Mouse (Mus musculus): ENCODE measurements at regions not wholly inside any gene's neighbourhood (a gene's known extent, or its start where the extent isn't known, plus 50 kb on each side); places are given as distances from the start of the nearest gene placed in this dataset.
"Not testable (repeated sequence)": the region's sequence is repeated elsewhere in the genome, so short reads cannot be mapped to it uniquely, and the experiment has no call there.

DNA sequence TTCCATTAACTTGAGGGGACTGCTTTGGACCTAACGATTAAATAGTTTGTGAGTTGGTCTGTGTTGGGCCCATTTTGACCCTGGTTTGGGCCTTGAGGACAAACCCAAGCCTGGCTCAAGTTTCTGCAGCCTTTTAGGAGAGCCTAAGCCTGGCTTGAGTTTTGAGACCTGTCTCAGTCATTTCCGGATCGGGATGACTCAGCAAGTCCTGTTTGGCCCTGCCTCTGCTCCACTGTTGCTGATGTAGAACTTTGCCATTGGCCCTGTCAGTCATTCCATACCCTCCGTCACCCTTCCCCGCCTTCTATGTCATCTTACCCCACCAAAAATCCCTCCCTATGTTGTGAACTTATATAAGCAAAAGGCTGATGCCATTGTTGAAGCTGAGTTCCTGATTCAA is 67.4 kb upstream of the Trim24 start:
- DNase-seq (ENCODE audit: low spot score in 2 of 2) = no peak
- intact Hi-C loops (cut with DNase I) = no loop called here

- intact Hi-C loops (cut with DNase I); DNase-seq (ENCODE audit: low spot score in 2 of 2): not testable (repeated sequence)
These were observed 64.7 kb upstream of the Trim24 start for GRCm38 (mm10) chr6:37805896-37806295.

DNA sequence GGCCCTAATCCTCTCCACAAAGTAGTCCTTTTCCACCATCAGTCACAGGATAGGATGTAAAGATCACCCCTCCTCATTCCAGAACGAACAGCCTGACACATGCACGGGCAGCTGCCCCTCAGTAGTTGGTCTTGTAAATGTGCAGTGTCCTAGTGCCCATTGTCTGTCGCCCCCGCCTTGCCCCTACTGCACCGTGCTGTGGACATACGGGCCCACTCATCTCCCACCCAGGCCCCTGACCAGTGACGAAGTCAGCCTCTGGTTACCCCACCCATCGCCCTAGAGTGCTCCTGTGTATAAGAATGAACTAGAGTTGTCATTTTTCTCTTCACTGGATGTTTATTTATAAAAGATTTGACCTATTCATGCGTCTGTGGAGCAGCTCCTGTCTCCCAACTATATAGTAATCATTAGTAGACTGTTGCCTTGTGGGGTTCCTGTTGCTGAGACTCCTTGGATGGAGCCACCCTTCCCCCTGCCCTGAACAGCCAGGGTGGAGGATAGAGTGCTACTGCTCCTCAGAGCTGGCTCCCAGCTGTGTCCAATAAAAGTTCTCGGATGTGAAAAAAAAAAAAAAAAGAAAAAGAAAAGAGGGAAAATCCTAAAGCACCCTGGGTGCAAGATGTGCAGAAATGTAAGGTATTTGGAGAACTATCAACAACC is 64.0 kb upstream of the Trim24 start:
- DNase-seq (ENCODE audit: low spot score in 2 of 2); intact Hi-C loops (cut with DNase I): not testable (repeated sequence)

GRCm38 (mm10) chr6:37815218-37815617 is 55.4 kb upstream of the Trim24 start:
- intact Hi-C loops (cut with DNase I); DNase-seq (ENCODE audit: low spot score in 2 of 2): not testable (repeated sequence)
